Mouse (Mus musculus): Measurements from ENCODE around the gene Mxi1.

Gene Mxi1

GRCm38 (mm10) chr19:53310348-53310747 lies at the start of gene Mxi1:
Mxi1 (plus strand) TSS chr19:53310518.
- in situ Hi-C loops (cut with MboI; ENCODE audit: low pct_unique_long_range_greater_than_20kb in 1 of 2, low sequenced_read_pairs in 2 of 2, unreplicated experiment in 1 of 2) = no loop called here

- in situ Hi-C loops (cut with MboI; ENCODE audit: low pct_unique_long_range_greater_than_20kb in 1 of 2, low sequenced_read_pairs in 2 of 2, unreplicated experiment in 1 of 2) = no loop called here
Observed at GRCm38 (mm10) chr19:53260828-53261227, 49.5 kb upstream of the Mxi1 start.

- in situ Hi-C loops (cut with MboI; ENCODE audit: low pct_unique_long_range_greater_than_20kb in 1 of 2, low sequenced_read_pairs in 2 of 2, unreplicated experiment in 1 of 2) = no loop called here
Observed at GRCm38 (mm10) chr19:53262061-53262460, 48.3 kb upstream of the Mxi1 start.

- in situ Hi-C loops (cut with MboI; ENCODE audit: low pct_unique_long_range_greater_than_20kb in 1 of 2, low sequenced_read_pairs in 2 of 2, unreplicated experiment in 1 of 2) = no loop called here
Observed at GRCm38 (mm10) chr19:53263859-53264733, 46.2 kb upstream of the Mxi1 start.

GRCm38 (mm10) chr19:53264821-53265727 lies 45.2 kb upstream of the Mxi1 start:
- in situ Hi-C loops (cut with MboI; ENCODE audit: low pct_unique_long_range_greater_than_20kb in 1 of 2, low sequenced_read_pairs in 2 of 2, unreplicated experiment in 1 of 2) = no loop called here

- in situ Hi-C loops (cut with MboI; ENCODE audit: low pct_unique_long_range_greater_than_20kb in 1 of 2, low sequenced_read_pairs in 2 of 2, unreplicated experiment in 1 of 2) = no loop called here
Observed at GRCm38 (mm10) chr19:53267305-53267704, 43.0 kb upstream of the Mxi1 start.

- in situ Hi-C loops (cut with MboI; ENCODE audit: low pct_unique_long_range_greater_than_20kb in 1 of 2, low sequenced_read_pairs in 2 of 2, unreplicated experiment in 1 of 2) = no loop called here
Observed at GRCm38 (mm10) chr19:53273055-53273722, 37.1 kb upstream of the Mxi1 start.

GRCm38 (mm10) chr19:53273781-53274428 lies 36.4 kb upstream of the Mxi1 start:
- in situ Hi-C loops (cut with MboI; ENCODE audit: low pct_unique_long_range_greater_than_20kb in 1 of 2, low sequenced_read_pairs in 2 of 2, unreplicated experiment in 1 of 2) = no loop called here

GRCm38 (mm10) chr19:53275204-53275603 lies 35.1 kb upstream of the Mxi1 start:
- in situ Hi-C loops (cut with MboI; ENCODE audit: low pct_unique_long_range_greater_than_20kb in 1 of 2, low sequenced_read_pairs in 2 of 2, unreplicated experiment in 1 of 2) = no loop called here

- in situ Hi-C loops (cut with MboI; ENCODE audit: low pct_unique_long_range_greater_than_20kb in 1 of 2, low sequenced_read_pairs in 2 of 2, unreplicated experiment in 1 of 2) = no loop called here
Observed at GRCm38 (mm10) chr19:53276902-53277707, 33.2 kb upstream of the Mxi1 start.

- in situ Hi-C loops (cut with MboI; ENCODE audit: low pct_unique_long_range_greater_than_20kb in 1 of 2, low sequenced_read_pairs in 2 of 2, unreplicated experiment in 1 of 2) = no loop called here
Observed at GRCm38 (mm10) chr19:53278491-53279415, 31.6 kb upstream of the Mxi1 start.

GRCm38 (mm10) chr19:53280254-53280653 lies 30.1 kb upstream of the Mxi1 start:
- in situ Hi-C loops (cut with MboI; ENCODE audit: low pct_unique_long_range_greater_than_20kb in 1 of 2, low sequenced_read_pairs in 2 of 2, unreplicated experiment in 1 of 2) = no loop called here

GRCm38 (mm10) chr19:53282571-53282970 lies 27.7 kb upstream of the Mxi1 start:
- in situ Hi-C loops (cut with MboI; ENCODE audit: low pct_unique_long_range_greater_than_20kb in 1 of 2, low sequenced_read_pairs in 2 of 2, unreplicated experiment in 1 of 2) = no loop called here

GRCm38 (mm10) chr19:53283742-53284141 lies 26.6 kb upstream of the Mxi1 start:
- in situ Hi-C loops (cut with MboI; ENCODE audit: low pct_unique_long_range_greater_than_20kb in 1 of 2, low sequenced_read_pairs in 2 of 2, unreplicated experiment in 1 of 2) = no loop called here

GRCm38 (mm10) chr19:53284268-53285208 lies 25.8 kb upstream of the Mxi1 start:
- in situ Hi-C loops (cut with MboI; ENCODE audit: low pct_unique_long_range_greater_than_20kb in 1 of 2, low sequenced_read_pairs in 2 of 2, unreplicated experiment in 1 of 2) = no loop called here
